Mouse (Mus musculus) skeletal muscle tissue, postnatal 0 days (tissue): ENCODE data around the gene C1qtnf4. TPM values are rescaled to one million over a fixed set of nuclear protein-coding genes. Genes with fewer than 3 reads are reported as not detected.

Source experiments
- polyA plus RNA-seq: library from polyadenylated mRNA; unstranded; fragments of >200 nt; fragmentation: Nextera tagmentation; extraction: Ambion mirVana; gene quantifications from 2 replicates; pipeline ENCODE4 v1.2.1, GENCODE M21; 2015

Gene C1qtnf4
- polyA plus RNA-seq = 15.2 and 18.3 TPM in 2 replicates

DNA sequence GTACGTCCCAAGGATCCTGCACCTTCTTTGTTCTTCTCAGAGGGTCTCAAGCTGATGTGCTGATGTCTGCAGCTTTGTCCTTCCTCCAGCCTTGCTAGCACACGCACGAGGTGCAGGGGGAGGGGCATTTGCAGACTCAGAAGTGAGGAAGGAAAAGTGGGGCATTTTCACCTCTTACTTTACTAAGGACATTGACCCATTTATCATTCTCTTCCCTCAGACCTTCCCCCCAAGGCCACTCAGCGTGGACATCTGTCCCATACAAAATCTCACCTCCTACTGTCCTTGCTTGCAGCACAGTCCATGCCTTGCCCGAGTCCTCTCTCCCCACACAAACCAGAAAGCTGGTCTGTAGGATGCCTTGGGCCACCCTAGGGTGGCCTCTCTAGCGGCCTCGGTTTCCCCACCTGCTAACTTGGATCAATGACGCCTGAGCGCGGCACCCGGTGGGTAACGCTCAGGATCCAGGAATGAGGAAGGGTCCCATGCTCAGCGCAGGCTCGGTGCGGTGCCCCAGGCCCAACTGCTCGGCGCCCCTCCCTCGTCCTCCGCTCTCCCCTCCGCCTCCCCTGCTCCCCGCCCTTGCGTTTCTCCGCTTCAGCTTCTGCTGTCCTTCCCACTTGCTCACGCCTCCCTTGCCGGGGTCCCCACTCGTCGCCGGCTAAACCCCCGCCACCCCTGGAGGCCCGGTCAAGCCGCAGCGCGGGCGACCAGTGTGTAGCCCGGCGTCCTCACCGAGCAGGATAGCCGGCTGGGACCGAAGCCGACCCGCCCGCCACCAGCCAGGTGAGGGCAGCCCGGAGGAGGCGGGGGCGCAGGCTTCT is at the start of gene C1qtnf4:
C1qtnf4 (plus strand) TSS at position 643 of the 824 bp plus-strand sequence.

DNA sequence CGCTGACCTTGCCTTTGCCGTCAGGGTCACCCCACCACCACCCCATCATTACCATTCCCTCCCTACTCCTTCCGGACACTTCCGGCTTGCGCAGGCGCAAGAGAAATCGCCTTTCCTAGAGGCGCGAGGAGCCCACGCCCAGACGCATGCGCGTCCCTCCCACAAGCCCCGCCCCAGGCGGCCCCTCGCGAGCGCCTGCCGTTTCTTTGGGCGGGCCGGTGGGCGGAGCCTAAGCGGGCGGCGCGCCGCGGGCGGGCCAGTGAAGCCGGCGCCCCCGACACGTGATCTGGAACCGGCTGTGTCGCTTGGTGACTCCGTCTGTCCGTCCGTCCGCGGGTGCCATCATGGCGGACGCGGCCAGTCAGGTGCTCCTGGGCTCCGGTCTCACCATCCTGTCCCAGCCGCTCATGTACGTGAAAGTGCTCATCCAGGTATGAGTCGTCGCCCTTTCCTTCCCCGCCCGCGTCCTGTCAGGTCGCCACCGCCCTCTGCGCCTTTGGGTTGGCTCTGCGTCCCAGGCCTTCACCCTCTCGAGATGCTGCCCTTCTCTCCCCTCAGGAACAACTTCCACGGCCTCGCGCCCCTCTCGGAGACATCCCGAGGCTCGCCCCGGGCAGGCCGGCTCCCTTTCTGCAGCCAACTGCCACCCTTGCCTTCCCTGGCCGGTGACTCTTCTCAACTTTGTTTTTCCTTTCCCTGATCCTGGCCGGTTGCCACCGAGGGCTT is 38.5 kb upstream of the C1qtnf4 start, which contains the start of gene Mtch2:
Mtch2 (plus strand) TSS at position 201 of the 726 bp plus-strand sequence.

DNA sequence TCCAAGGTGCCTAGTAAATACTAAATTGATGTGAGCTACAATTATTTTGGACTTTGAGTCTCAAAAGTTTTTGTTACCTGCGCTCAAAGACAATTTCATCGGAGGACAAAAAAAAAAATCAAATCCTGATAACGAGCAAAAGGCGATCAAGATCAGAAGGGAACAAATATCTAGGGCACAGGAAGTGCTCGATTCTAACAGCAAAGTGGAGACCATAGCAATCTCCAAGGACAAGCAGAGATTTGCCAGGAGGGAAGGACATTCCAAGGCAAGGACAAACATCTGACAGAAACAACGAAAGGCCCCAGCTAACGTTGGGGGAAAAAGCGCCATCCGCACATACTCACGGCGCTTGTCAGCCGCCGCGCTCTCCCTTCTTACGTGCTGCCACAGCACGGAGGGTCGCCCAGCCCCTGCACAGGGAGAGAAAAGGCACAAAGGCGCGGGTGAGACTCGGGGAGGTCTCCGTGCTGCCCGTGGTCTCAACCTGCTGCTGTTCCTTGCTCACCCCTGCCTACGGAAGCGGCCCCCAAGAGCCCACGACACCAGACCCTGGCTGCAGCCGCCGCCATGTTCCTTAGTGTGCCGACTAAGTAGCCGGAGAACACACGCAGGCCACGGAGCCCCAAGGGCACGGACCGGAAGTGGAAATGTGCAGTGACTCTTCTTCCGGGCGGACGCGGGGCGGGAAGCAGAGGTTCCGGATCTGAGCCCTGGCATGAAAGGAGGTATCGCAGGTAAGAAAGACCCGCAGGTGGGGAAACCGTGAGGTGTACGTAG is 18.6 kb downstream of the C1qtnf4 start, which contains the start of the genes Kbtbd4 and Ndufs3:
Kbtbd4 (plus strand) TSS at position 665 of the 780 bp plus-strand sequence.
Ndufs3 (minus strand) TSS at position 752 of the 780 bp plus-strand sequence.

Other genes starting within 250 kb of the C1qtnf4 start
- gene Nup160, start 208.6 kb upstream of the C1qtnf4 start, polyA plus RNA-seq = 7.7 and 9.2 TPM in 2 replicates
- gene Fnbp4, start 140.5 kb upstream of the C1qtnf4 start, polyA plus RNA-seq = 30.2 and 30.3 TPM in 2 replicates
- 0.45 and 0.46 TPM in 2 replicates for gene Agbl2, start 103.1 kb upstream of the C1qtnf4 start, polyA plus RNA-seq
- gene Mtch2, start 38.7 kb upstream of the C1qtnf4 start, polyA plus RNA-seq = 182 TPM in 2 replicates
- gene Kbtbd4, start 18.9 kb downstream of the C1qtnf4 start, polyA plus RNA-seq = 15.1 and 15.8 TPM in 2 replicates
- gene Ndufs3, start 19.0 kb downstream of the C1qtnf4 start, polyA plus RNA-seq = 403 and 405 TPM in 2 replicates
- 36.5 and 40.4 TPM in 2 replicates for gene Celf1, start 54.5 kb downstream of the C1qtnf4 start, polyA plus RNA-seq
- 58.7 and 61.8 TPM in 2 replicates for gene Rapsn, start 149.8 kb downstream of the C1qtnf4 start, polyA plus RNA-seq
- gene Psmc3, start 168.1 kb downstream of the C1qtnf4 start, polyA plus RNA-seq = 341 and 342 TPM in 2 replicates
- 37.7 and 43.8 TPM in 2 replicates for gene Slc39a13, start 184.6 kb downstream of the C1qtnf4 start, polyA plus RNA-seq
- gene Spi1, start 196.5 kb downstream of the C1qtnf4 start, polyA plus RNA-seq = 7.5 and 10.0 TPM in 2 replicates
- 0.34 and 0.54 TPM in 2 replicates for gene Mybpc3, start 232.3 kb downstream of the C1qtnf4 start, polyA plus RNA-seq